26 mouse cellular contexts compared by ENCODE assay signal in genomic region chr13:99290766-99291165, GRCm38 (mm10).
"Had no signal": no experiment of that assay in that cellular context is flagged by ENCODE, and none has a peak within 500 bp of the region (broad histone marks: within the 10 kb centered on the region; RNA-seq: fewer than 3 reads in every experiment).

No protein-coding gene starts in this region.

- H3K27ac ChIP-seq: embryonic facial prominence, embryonic 10.5 days; embryonic facial prominence, embryonic 12.5 days; embryonic facial prominence, embryonic 13.5 days; embryonic facial prominence, embryonic 15.5 days; forebrain, embryonic 10.5 days; forebrain, embryonic 12.5 days; forebrain, embryonic 13.5 days; forebrain, embryonic 15.5 days; gastrocnemius, adult 2 months; heart, adult 2 months had no signal

- H3K9me3 ChIP-seq: embryonic facial prominence, embryonic 10.5 days; embryonic facial prominence, embryonic 12.5 days; embryonic facial prominence, embryonic 13.5 days; embryonic facial prominence, embryonic 15.5 days; forebrain, embryonic 12.5 days; forebrain, embryonic 13.5 days; forebrain, embryonic 15.5 days had no signal

- H3K27me3 ChIP-seq: embryonic facial prominence, embryonic 12.5 days; embryonic facial prominence, embryonic 13.5 days; embryonic facial prominence, embryonic 15.5 days; forebrain, embryonic 12.5 days; forebrain, embryonic 13.5 days; forebrain, embryonic 15.5 days had no signal

- H3K4me1 ChIP-seq: embryonic facial prominence, embryonic 10.5 days; embryonic facial prominence, embryonic 12.5 days; embryonic facial prominence, embryonic 13.5 days; embryonic facial prominence, embryonic 15.5 days; forebrain, embryonic 10.5 days; forebrain, embryonic 12.5 days; forebrain, embryonic 13.5 days had no signal

- DNase-seq: cerebellum, adult 2 months; cerebellum, adult 8-10 months; cerebellum, adult 9-10 months; cerebellum, adult 9-11 months; cerebellum, postnatal 10 days; cerebellum, postnatal 14 days; cerebellum, postnatal 25 days; cerebellum, postnatal 36 days; embryo, embryonic 11 days; forebrain, postnatal 0 days; gastrocnemius, adult 2 months; gastrocnemius, postnatal 10 days; gastrocnemius, postnatal 14 days; gastrocnemius, postnatal 25 days; gastrocnemius, postnatal 36 days; heart, adult 18-20 months had no signal

- H3K36me3 ChIP-seq: embryonic facial prominence, embryonic 10.5 days; embryonic facial prominence, embryonic 12.5 days; embryonic facial prominence, embryonic 13.5 days; embryonic facial prominence, embryonic 15.5 days; forebrain, embryonic 10.5 days; forebrain, embryonic 12.5 days; forebrain, embryonic 15.5 days had no signal

- H3K4me3 ChIP-seq: embryonic facial prominence, embryonic 10.5 days; embryonic facial prominence, embryonic 12.5 days; embryonic facial prominence, embryonic 13.5 days; embryonic facial prominence, embryonic 15.5 days; erythroblast, embryonic 14.5 days; forebrain, embryonic 10.5 days; forebrain, embryonic 12.5 days; forebrain, embryonic 13.5 days; forebrain, embryonic 15.5 days; gastrocnemius, adult 2 months; heart, adult 2 months had no signal
